Mouse (Mus musculus): ENCODE measurements around the gene Naa10. TPM values are rescaled to one million over a fixed set of nuclear protein-coding genes. Genes with fewer than 3 reads are reported as not detected.
A peak's percentile ranks its signal among the peaks of the same experiment; 100 is the strongest.

Gene Naa10
- total RNA-seq, 1 experiment from 2014 or later: 130 TPM

- no peak for ATAC-seq (replicated peaks in 1 of 2; ENCODE audit: insufficient read depth in 1 of 2, low FRiP score in 2 of 2, low TSS enrichment in 1 of 2, low read depth in 1 of 2, poor library complexity in 2 of 2, severe bottlenecking in 2 of 2)
Measured at GRCm38 (mm10) chrX:73922550-73922882, 772 bp upstream of the Naa10 start.

- no peak; a peak in 1 of 4 replicates for ATAC-seq (replicated peaks in 1 of 2; ENCODE audit: insufficient read depth in 1 of 2, low FRiP score in 2 of 2, low TSS enrichment in 1 of 2, low read depth in 1 of 2, poor library complexity in 2 of 2, severe bottlenecking in 2 of 2)
Measured at GRCm38 (mm10) chrX:73921285-73921822, 390 bp downstream of the Naa10 start.

- ATAC-seq (replicated peaks in 1 of 2; ENCODE audit: insufficient read depth in 1 of 2, low FRiP score in 2 of 2, low TSS enrichment in 1 of 2, low read depth in 1 of 2, poor library complexity in 2 of 2, severe bottlenecking in 2 of 2): no peak
Measured at GRCm38 (mm10) chrX:73918631-73919030, 3.1 kb downstream of the Naa10 start.

- no peak for ATAC-seq (replicated peaks in 1 of 2; ENCODE audit: insufficient read depth in 1 of 2, low FRiP score in 2 of 2, low TSS enrichment in 1 of 2, low read depth in 1 of 2, poor library complexity in 2 of 2, severe bottlenecking in 2 of 2)
Measured at GRCm38 (mm10) chrX:73916945-73917344, 4.8 kb downstream of the Naa10 start.

- ATAC-seq (replicated peaks in 1 of 2; ENCODE audit: insufficient read depth in 1 of 2, low FRiP score in 2 of 2, low TSS enrichment in 1 of 2, low read depth in 1 of 2, poor library complexity in 2 of 2, severe bottlenecking in 2 of 2): peak; percentile 93 to 95
Measured at GRCm38 (mm10) chrX:73914827-73915703, 6.7 kb downstream of the Naa10 start.

GRCm38 (mm10) chrX:73911588-73911987 lies 10.2 kb downstream of the Naa10 start:
- peak; percentile 54 to 69 for ATAC-seq (replicated peaks in 1 of 2; ENCODE audit: insufficient read depth in 1 of 2, low FRiP score in 2 of 2, low TSS enrichment in 1 of 2, low read depth in 1 of 2, poor library complexity in 2 of 2, severe bottlenecking in 2 of 2)

GRCm38 (mm10) chrX:73911156-73911555 lies 10.6 kb downstream of the Naa10 start:
- peak; percentile 12 to 16; a peak in 2 of 4 replicates for ATAC-seq (replicated peaks in 1 of 2; ENCODE audit: insufficient read depth in 1 of 2, low FRiP score in 2 of 2, low TSS enrichment in 1 of 2, low read depth in 1 of 2, poor library complexity in 2 of 2, severe bottlenecking in 2 of 2)

GRCm38 (mm10) chrX:73910451-73910850 lies 11.3 kb downstream of the Naa10 start:
- ATAC-seq (replicated peaks in 1 of 2; ENCODE audit: insufficient read depth in 1 of 2, low FRiP score in 2 of 2, low TSS enrichment in 1 of 2, low read depth in 1 of 2, poor library complexity in 2 of 2, severe bottlenecking in 2 of 2): no peak

GRCm38 (mm10) chrX:73910049-73910448 lies 11.7 kb downstream of the Naa10 start:
- ATAC-seq (replicated peaks in 1 of 2; ENCODE audit: insufficient read depth in 1 of 2, low FRiP score in 2 of 2, low TSS enrichment in 1 of 2, low read depth in 1 of 2, poor library complexity in 2 of 2, severe bottlenecking in 2 of 2): no peak

GRCm38 (mm10) chrX:73897959-73898358 lies 23.8 kb downstream of the Naa10 start:
- ATAC-seq (replicated peaks in 1 of 2; ENCODE audit: insufficient read depth in 1 of 2, low FRiP score in 2 of 2, low TSS enrichment in 1 of 2, low read depth in 1 of 2, poor library complexity in 2 of 2, severe bottlenecking in 2 of 2): no peak

- ATAC-seq (replicated peaks in 1 of 2; ENCODE audit: insufficient read depth in 1 of 2, low FRiP score in 2 of 2, low TSS enrichment in 1 of 2, low read depth in 1 of 2, poor library complexity in 2 of 2, severe bottlenecking in 2 of 2): no peak
Measured at GRCm38 (mm10) chrX:73895719-73896118, 26.0 kb downstream of the Naa10 start, which contains the start of gene L1cam. L1cam (minus strand) TSS chrX:73896105.

GRCm38 (mm10) chrX:73892833-73893232 lies 28.9 kb downstream of the Naa10 start:
- ATAC-seq (replicated peaks in 1 of 2; ENCODE audit: insufficient read depth in 1 of 2, low FRiP score in 2 of 2, low TSS enrichment in 1 of 2, low read depth in 1 of 2, poor library complexity in 2 of 2, severe bottlenecking in 2 of 2): no peak

- ATAC-seq (replicated peaks in 1 of 2; ENCODE audit: insufficient read depth in 1 of 2, low FRiP score in 2 of 2, low TSS enrichment in 1 of 2, low read depth in 1 of 2, poor library complexity in 2 of 2, severe bottlenecking in 2 of 2): no peak
Measured at GRCm38 (mm10) chrX:73891551-73892152, 30.1 kb downstream of the Naa10 start, which contains the start of gene Avpr2. Avpr2 (plus strand) TSS chrX:73892102.

- ATAC-seq (replicated peaks in 1 of 2; ENCODE audit: insufficient read depth in 1 of 2, low FRiP score in 2 of 2, low TSS enrichment in 1 of 2, low read depth in 1 of 2, poor library complexity in 2 of 2, severe bottlenecking in 2 of 2): no peak
Measured at GRCm38 (mm10) chrX:73881463-73881862, 40.3 kb downstream of the Naa10 start.

- 0 out of 4 replicates have a peak, but pooled peaks of 1 of the 2 experiments have one; percentile 10 for ATAC-seq (replicated peaks in 1 of 2; ENCODE audit: insufficient read depth in 1 of 2, low FRiP score in 2 of 2, low TSS enrichment in 1 of 2, low read depth in 1 of 2, poor library complexity in 2 of 2, severe bottlenecking in 2 of 2)
Measured at GRCm38 (mm10) chrX:73881036-73881427, 40.7 kb downstream of the Naa10 start.

- ATAC-seq (replicated peaks in 1 of 2; ENCODE audit: insufficient read depth in 1 of 2, low FRiP score in 2 of 2, low TSS enrichment in 1 of 2, low read depth in 1 of 2, poor library complexity in 2 of 2, severe bottlenecking in 2 of 2): peak in 1 of 2 experiments; percentile 42; a peak in 1 of 4 replicates
Measured at GRCm38 (mm10) chrX:73880194-73881035, 41.3 kb downstream of the Naa10 start.

- peak in 1 of 2 experiments; percentile 45; a peak in 1 of 4 replicates for ATAC-seq (replicated peaks in 1 of 2; ENCODE audit: insufficient read depth in 1 of 2, low FRiP score in 2 of 2, low TSS enrichment in 1 of 2, low read depth in 1 of 2, poor library complexity in 2 of 2, severe bottlenecking in 2 of 2)
Measured at GRCm38 (mm10) chrX:73877014-73877413, 44.7 kb downstream of the Naa10 start.

Data from hematopoietic stem cell, adult 5-6 weeks (primary cell).